26 mouse cellular contexts compared by ENCODE assay signal in genomic region chr6:21889101-21889500, GRCm38 (mm10).
"Had no signal": no experiment of that assay in that cellular context is flagged by ENCODE, and none has a peak within 500 bp of the region (broad histone marks: within the 10 kb centered on the region; RNA-seq: fewer than 3 reads in every experiment).

No protein-coding gene starts in this region.

- H3K9me3 ChIP-seq: heart, embryonic 13.5 days; heart, embryonic 15.5 days; hindbrain, embryonic 13.5 days; hindbrain, embryonic 15.5 days; kidney, embryonic 15.5 days; limb, embryonic 13.5 days; limb, embryonic 15.5 days; liver, embryonic 12.5 days had no signal

- DNase-seq: gastrocnemius, postnatal 14 days; gastrocnemius, postnatal 36 days; heart, adult 11 months; heart, adult 2 months; heart, postnatal 14 days; heart, postnatal 36 days; kidney, adult 11 months; kidney, adult 2 months; kidney, adult 9 months; kidney, postnatal 14 days; kidney, postnatal 36 days; layer of hippocampus, adult 9-11 months; layer of hippocampus, postnatal 36 days; left cerebral cortex, postnatal 4 days had no signal

- H3K4me3 ChIP-seq: heart, adult 2 months; heart, embryonic 13.5 days; heart, embryonic 15.5 days; hindbrain, embryonic 13.5 days; hindbrain, embryonic 15.5 days; kidney, embryonic 15.5 days; limb, embryonic 13.5 days; limb, embryonic 15.5 days; liver, embryonic 12.5 days had no signal

- H3K27me3 ChIP-seq: heart, embryonic 13.5 days; heart, embryonic 15.5 days; hindbrain, embryonic 13.5 days; hindbrain, embryonic 15.5 days; kidney, embryonic 15.5 days; limb, embryonic 13.5 days; limb, embryonic 15.5 days; liver, embryonic 12.5 days had no signal

- H3K36me3 ChIP-seq: heart, embryonic 13.5 days; heart, embryonic 15.5 days; hindbrain, embryonic 13.5 days; hindbrain, embryonic 15.5 days; kidney, embryonic 15.5 days; limb, embryonic 13.5 days; limb, embryonic 15.5 days; liver, embryonic 12.5 days had no signal

- H3K4me2 ChIP-seq: heart, embryonic 11.5 days; heart, embryonic 13.5 days; heart, embryonic 15.5 days; hindbrain, embryonic 13.5 days; hindbrain, embryonic 15.5 days; kidney, embryonic 15.5 days; limb, embryonic 13.5 days; limb, embryonic 15.5 days; liver, embryonic 12.5 days had no signal

- H3K27ac ChIP-seq: heart, adult 2 months; heart, embryonic 13.5 days; heart, embryonic 15.5 days; hindbrain, embryonic 13.5 days; hindbrain, embryonic 15.5 days; hindbrain, postnatal 0 days; kidney, embryonic 15.5 days; limb, embryonic 13.5 days; limb, embryonic 15.5 days; liver, embryonic 12.5 days; liver, embryonic 14.5 days had no signal

- H3K9ac ChIP-seq: heart, embryonic 13.5 days; heart, embryonic 15.5 days; hindbrain, embryonic 13.5 days; hindbrain, embryonic 15.5 days; kidney, embryonic 15.5 days; limb, embryonic 13.5 days; limb, embryonic 15.5 days; liver, embryonic 12.5 days; liver, embryonic 14.5 days had no signal

- ATAC-seq: hindbrain, postnatal 0 days; intestine, embryonic 16.5 days; liver, embryonic 12.5 days had no signal

- H3K4me1 ChIP-seq: heart, embryonic 15.5 days; hindbrain, embryonic 13.5 days; hindbrain, embryonic 15.5 days; limb, embryonic 13.5 days; limb, embryonic 15.5 days had no signal
